Mouse (Mus musculus) neural tube, embryonic 11.5 days (tissue): Measurements from ENCODE around the gene Pigp. TPM values are rescaled to one million over a fixed set of nuclear protein-coding genes. Genes with fewer than 3 reads are reported as not detected.
"Not testable (repeated sequence)": the region's sequence is repeated elsewhere in the genome, so short reads cannot be mapped to it uniquely, and the experiment has no call there.

Experiments used
- ATAC-seq: fragments of 200-750 bp; cut with Nextera tagmentation; 2 replicates; pipeline ENCODE4 v1.8.0; 2017; ENCODE audit warnings: moderate number of reproducible peaks, mild to moderate bottlenecking, moderate TSS enrichment, moderate library complexity; ENCODE audit not compliant: insufficient read depth, low FRiP score, low TSS enrichment
- DNase-seq: peaks from one replicate; pipeline ENCODE4 v3.0.0-alpha.2; 2015; ENCODE audit warnings: low spot score
- H3K27ac ChIP-seq: fragments of 300-500 bp; sonication (generic); 2 replicates; pipeline ENCODE4 v1.5.1; 2014; ENCODE audit warnings: low read depth, mild to moderate bottlenecking, low read length
- H3K27me3 ChIP-seq: fragments of 300-500 bp; sonication (generic); 2 replicates; pipeline ENCODE4 v1.6.1; 2014; ENCODE audit warnings: mild to moderate bottlenecking, low read length, mixed read lengths; ENCODE audit not compliant: control insufficient read depth, insufficient read depth
- H3K36me3 ChIP-seq: fragments of 300-500 bp; sonication (generic); 2 replicates; pipeline ENCODE4 v1.6.1; 2014; ENCODE audit warnings: mild to moderate bottlenecking, low read length, moderate library complexity, mixed read lengths; ENCODE audit not compliant: control insufficient read depth, insufficient read depth
- H3K4me1 ChIP-seq: fragments of 300-500 bp; sonication (generic); 2 replicates; pipeline ENCODE4 v1.6.1; 2014; ENCODE audit warnings: low read length, mixed read lengths; ENCODE audit not compliant: control insufficient read depth, insufficient read depth
- H3K4me2 ChIP-seq: fragments of 300-500 bp; sonication (generic); 2 replicates; pipeline ENCODE4 v1.6.1; 2014; ENCODE audit warnings: low read depth, mild to moderate bottlenecking, moderate library complexity
- H3K4me3 ChIP-seq: fragments of 300-500 bp; sonication (generic); 2 replicates; pipeline ENCODE4 v1.5.1; 2014; ENCODE audit warnings: low read depth, low read length
- H3K9ac ChIP-seq: fragments of 300-500 bp; sonication (generic); 2 replicates; pipeline ENCODE4 v1.6.1; 2014; ENCODE audit warnings: mild to moderate bottlenecking, low read length
- H3K9me3 ChIP-seq: fragments of 300-500 bp; sonication (generic); 2 replicates; pipeline ENCODE4 v1.6.1; 2016; ENCODE audit warnings: low read length; ENCODE audit not compliant: control insufficient read depth
- WGBS: fragments of 180-500 bp; shearing (Covaris S2); extraction: QIAGEN DNeasy Blood & Tissue Kit; methylation state at CpG from one replicate; pipeline ENCODE4 v1.1.7; 2014; 5-methylcytosine and 5-hydroxymethylcytosine counted together
- polyA plus RNA-seq: library from polyadenylated mRNA; unstranded; fragments of >200 nt; fragmentation: Nextera tagmentation; extraction: Ambion mirVana; gene quantifications from 2 replicates; pipeline ENCODE4 v1.2.1, GENCODE M21; 2014

Gene Pigp
- polyA plus RNA-seq, 1 experiment from 2014 or later, result 73.6 TPM

DNA sequence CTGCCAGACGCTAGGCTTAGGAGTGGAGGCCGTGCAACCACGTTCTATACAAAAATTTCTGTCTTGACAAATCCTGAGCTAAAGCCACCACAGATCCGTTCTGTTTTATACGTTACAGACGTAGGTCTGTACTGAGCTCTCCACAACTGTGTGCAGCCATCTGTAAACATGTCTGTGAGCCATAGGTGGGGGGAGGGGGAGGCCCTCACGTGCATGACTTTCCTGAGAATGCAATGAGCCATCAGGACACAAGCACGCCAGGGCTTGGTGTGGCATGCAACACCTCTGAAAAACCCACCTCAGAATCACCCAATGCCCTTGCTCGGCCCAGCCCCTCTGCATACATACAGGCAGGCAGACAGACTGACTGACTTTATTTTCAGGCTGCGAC lies 21.4 kb downstream of the Pigp start:
- H3K9me3 ChIP-seq, result no peaks in the 10 kb centered on the region

DNA sequence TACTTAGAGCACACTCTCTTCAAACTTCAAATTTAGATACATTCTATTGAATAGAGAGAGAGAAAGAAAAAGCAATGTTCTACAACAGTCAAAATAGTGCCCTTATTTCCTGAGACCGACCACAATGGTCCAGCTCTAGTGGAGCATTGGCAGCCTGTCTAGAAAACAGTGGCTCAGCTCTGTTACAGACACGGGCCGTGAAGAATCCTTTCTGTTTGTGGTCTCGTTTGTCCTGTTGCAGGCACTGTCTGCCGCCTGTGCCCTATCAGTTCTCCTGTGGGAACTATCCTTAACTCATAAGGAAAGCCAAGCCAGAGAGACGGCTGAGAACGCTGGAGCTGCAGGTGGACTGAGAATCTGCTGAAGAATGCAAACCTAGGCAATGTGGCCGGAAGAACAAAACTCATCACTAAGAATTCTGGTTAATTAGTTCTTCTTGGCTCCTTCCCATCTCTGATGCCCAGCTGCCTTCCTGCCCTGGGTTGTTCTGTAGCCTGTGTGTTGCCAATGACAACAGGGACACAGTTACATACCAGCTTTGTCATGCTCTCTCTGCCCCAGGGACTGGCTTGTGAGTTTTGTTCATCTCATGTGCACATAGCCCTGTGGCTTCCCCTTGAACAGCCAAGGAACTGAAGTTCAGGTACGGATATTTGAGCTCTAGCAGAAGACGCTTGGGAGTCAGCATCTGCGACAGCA lies 21.9 kb downstream of the Pigp start:
- Histone ChIP-seq H3K9ac (no peak overlapping the region), H3K36me3 (no peaks in the 10 kb centered on the region), H3K27me3 (no peaks in the 10 kb centered on the region), H3K27ac (no peak overlapping the region), H3K9me3 (no peaks in the 10 kb centered on the region), H3K4me1 (no peaks in the 10 kb centered on the region), H3K4me3 (no peak overlapping the region), H3K4me2 (no peak overlapping the region)
- 84% methylated on average over 11 of the region's 11 CpGs for WGBS
- no peak for DNase-seq
- no peak for ATAC-seq

More for the DNA sequence above, 21.4 kb downstream of the Pigp start:
- DNase-seq, result no peak
- Histone ChIP-seq H3K27me3 (no peaks in the 10 kb centered on the region), H3K36me3 (no peaks in the 10 kb centered on the region), H3K9ac (no peak overlapping the region), H3K27ac (no peak overlapping the region), H3K4me2 (no peak overlapping the region), H3K4me3 (no peak overlapping the region), H3K4me1 (no peaks in the 10 kb centered on the region)
- ATAC-seq, result no peak
- 78% methylated on average over 10 of the region's 10 CpGs for WGBS

DNA sequence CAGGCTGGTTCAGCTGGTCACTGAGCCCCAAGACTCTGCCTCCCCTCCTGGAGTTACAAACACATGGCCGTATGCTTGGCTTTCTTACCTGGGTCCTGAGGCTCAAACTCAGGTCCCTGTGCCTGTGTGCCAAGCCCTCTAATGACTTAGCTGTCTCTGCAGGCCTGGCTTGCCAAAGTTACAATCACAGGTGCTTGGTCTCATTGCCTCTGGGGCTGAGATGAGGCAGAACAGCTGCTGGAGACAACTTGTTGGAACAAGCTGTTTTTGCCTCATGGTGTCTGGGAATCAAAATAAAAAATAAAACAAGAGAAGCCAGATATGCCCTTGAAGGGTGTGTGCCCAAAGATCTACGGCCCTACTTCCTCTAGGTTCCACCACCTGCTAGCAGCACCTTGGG lies 22.9 kb downstream of the Pigp start:
- Histone ChIP-seq H3K9me3 (no peaks in the 10 kb centered on the region), H3K4me2 (no peak overlapping the region), H3K27ac (no peak overlapping the region), H3K4me1 (no peaks in the 10 kb centered on the region), H3K9ac (no peak overlapping the region), H3K36me3 (no peaks in the 10 kb centered on the region), H3K27me3 (no peaks in the 10 kb centered on the region), H3K4me3 (no peak overlapping the region)
- no peak for ATAC-seq
- WGBS, result 90% methylated on average over 2 of the region's 2 CpGs
- DNase-seq, result no peak

DNA sequence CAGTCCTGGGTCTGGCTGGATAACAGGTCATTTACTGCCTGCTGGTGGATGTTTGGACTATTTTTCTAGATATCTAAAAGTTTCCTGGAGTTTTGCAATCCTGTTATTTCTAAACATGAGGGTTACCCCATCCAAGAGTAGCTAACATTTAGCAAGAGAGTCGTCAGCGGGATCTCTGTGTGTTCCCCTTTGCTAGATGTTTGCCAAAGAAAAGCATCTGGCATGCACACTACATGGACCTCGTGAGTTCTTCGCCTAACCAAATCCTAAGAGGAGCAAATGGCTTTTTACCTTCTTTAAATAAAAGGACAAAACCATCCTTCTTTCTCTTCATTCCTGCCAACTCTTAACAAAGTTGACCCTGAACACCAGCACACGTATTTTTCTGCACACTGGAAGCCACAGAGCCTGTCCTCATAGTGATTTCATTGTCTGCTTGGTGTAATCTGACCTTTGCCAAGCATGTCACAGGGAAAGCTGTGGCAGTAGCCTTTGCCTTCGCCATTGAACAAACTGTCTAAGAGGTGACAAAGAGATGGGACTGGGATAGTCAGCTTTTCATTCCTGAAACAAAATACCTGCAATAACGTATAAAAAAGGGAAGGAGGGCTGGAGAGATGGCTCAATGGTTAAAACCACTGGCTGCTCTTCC lies 24.4 kb downstream of the Pigp start:
- WGBS, result 79% methylated on average over 7 of the region's 7 CpGs
- ATAC-seq, result no peak
- Histone ChIP-seq H3K4me3 (no peak overlapping the region), H3K27me3 (no peaks in the 10 kb centered on the region), H3K9ac (no peak overlapping the region), H3K9me3 (no peaks in the 10 kb centered on the region), H3K4me2 (no peak overlapping the region), H3K4me1 (no peaks in the 10 kb centered on the region), H3K27ac (no peak overlapping the region), H3K36me3 (no peaks in the 10 kb centered on the region)
- DNase-seq, result no peak

DNA sequence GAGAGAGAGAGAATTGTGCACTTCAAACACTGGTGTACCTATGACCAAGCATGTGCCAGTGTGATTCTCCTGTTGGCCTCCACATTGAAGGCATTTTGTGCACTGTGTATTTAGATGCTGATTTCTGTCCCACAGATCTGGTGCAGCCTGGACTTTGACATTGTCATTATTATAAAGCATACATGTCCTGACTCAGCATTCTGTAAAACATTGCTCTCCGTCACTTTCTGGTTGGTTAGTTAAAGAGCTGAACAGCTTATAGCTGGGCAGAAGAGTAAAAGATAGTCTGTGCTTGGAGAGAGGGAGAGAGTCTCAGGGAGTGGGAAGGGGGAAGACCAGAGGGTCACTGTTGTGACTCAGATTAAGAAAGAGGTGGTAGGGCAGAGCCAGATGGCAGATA lies 25.9 kb downstream of the Pigp start:
- WGBS, result 91% methylated on average over 1 of the region's 1 CpGs

DNA sequence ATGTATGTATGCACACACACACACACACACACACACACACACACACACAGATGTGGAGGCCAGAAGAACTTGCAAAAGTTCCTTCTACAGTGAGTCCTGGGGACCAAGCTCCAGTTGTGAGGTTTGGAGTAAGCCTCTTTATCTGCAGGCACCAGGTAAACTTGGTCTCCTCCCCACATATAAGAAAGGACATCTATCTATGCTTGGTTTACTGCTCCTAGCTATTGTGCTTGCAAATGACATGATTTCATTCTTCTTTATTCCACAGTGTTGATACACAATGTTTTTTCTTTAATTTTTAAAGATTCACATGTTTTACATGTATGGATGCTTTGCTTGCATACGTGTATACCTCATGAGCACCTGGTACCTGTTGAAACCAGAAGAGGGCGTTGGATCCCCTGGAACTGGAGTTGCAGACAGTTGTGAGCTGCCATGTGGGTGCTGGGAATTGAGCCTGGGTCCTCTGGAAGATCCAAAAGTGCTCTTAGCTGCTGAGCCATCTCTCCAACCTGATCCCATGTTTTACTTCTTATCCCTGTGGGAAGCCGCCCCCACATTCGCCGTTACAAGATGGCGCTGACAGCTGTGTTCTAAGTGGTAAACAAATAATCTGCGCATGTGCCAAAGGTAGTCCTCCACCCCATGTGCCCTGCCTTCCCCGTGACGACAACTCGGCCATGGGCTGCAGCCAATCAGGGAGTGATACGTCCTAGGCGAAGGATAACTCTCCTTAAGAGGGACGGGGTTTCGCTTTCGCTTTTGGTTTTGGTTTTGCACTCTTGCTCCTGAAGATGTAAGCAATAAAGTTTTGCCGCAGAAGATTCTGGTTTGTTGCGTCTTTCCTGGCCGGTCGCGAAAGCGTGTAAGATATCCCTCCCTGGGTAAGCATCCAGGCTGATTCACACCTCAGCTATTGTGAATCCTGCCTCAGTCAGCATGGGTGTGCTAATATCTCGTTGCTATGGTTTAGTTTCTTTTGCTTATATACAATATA lies 32.2 kb downstream of the Pigp start:
- 92% methylated on average over 19 of the region's 22 CpGs for whole genome bisulfite sequencing
- DNase-seq, H3K36me3 ChIP-seq, ATAC-seq, H3K4me1 ChIP-seq, H3K27ac ChIP-seq, H3K4me2 ChIP-seq, H3K4me3 ChIP-seq, H3K9ac ChIP-seq, H3K27me3 ChIP-seq, H3K9me3 ChIP-seq: not testable (repeated sequence)

More for the DNA sequence above, 25.9 kb downstream of the Pigp start:
- no peaks in the 10 kb centered on the region for H3K36me3 ChIP-seq
- ATAC-seq, result no peak
- no peak overlapping the region for H3K27ac ChIP-seq
- no peaks in the 10 kb centered on the region for H3K9me3 ChIP-seq
- DNase-seq, result no peak
- H3K4me2 ChIP-seq, result no peak overlapping the region
- no peaks in the 10 kb centered on the region for H3K4me1 ChIP-seq
- no peak overlapping the region for H3K9ac ChIP-seq
- no peak overlapping the region for H3K4me3 ChIP-seq
- H3K27me3 ChIP-seq, result no peaks in the 10 kb centered on the region

DNA sequence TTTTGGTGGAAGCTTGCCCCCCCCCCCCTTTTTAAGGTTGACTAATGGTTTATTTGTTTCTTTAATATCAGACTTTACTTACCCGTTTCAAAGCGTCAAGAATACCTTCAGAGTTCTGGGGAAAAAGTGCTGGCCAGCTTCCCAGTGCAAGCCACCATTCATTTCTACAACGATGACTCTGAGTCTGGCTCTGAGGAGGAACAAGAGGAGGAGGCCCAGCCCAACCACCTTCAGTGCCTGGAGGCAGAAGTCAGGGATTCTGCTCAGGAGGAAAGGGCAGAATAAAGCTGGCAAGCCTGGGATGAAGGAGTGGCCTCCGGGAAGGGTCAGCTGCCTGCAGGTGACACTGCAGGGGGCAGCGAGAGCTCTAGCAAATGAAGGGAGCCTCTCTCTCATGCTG lies 36.0 kb downstream of the Pigp start:
- Histone ChIP-seq H3K9me3 (no peaks in the 10 kb centered on the region), H3K36me3 (no peaks in the 10 kb centered on the region), H3K27me3 (no peaks in the 10 kb centered on the region), H3K4me2 (no peak overlapping the region), H3K4me3 (no peak overlapping the region), H3K9ac (no peak overlapping the region), H3K27ac (no peak overlapping the region), H3K4me1 (no peaks in the 10 kb centered on the region)
- WGBS, result 54% methylated on average over 5 of the region's 5 CpGs
- DNase-seq, result no peak
- no peak for ATAC-seq

DNA sequence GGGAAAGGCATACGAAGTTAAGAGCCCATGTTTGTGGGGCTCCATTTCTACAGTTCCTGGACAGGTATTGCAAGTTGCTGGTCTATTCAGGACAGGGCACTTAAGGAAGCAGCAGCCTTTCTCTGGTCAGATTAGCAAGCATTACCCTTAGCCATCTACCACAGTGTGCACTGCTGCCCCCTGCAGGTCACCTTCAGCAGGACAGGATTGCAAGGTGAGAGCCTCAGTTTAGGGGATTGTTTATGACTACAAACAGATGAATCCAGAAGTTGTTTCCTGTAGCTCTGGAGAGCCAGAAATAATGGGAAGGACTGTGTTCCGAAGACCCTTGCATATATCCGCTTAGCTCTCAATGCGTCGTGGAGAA lies 39.8 kb downstream of the Pigp start:
- Histone ChIP-seq H3K27ac (no peak overlapping the region), H3K27me3 (peaks cover 21% of the 10 kb centered on the region), H3K4me1 (peaks cover 8% of the 10 kb centered on the region), H3K9me3 (no peaks in the 10 kb centered on the region), H3K36me3 (no peaks in the 10 kb centered on the region), H3K9ac (no peak overlapping the region), H3K4me2 (no peak overlapping the region), H3K4me3 (no peak overlapping the region)
- ATAC-seq (no peak), DNase-seq (peak; percentile 48)
- 62% methylated on average over 5 of the region's 5 CpGs for WGBS
